Mouse (Mus musculus) midbrain, embryonic 14.5 days (tissue): ENCODE data around the gene Nxph4. TPM values are rescaled to one million over a fixed set of nuclear protein-coding genes. Genes with fewer than 3 reads are reported as not detected.
A peak's percentile ranks its signal among the peaks of the same experiment; 100 is the strongest.

Source experiments
- ATAC-seq: fragments of 200-750 bp; cut with Nextera tagmentation; 2 replicates; pipeline ENCODE4 v1.8.0; 2017; ENCODE audit warnings: moderate number of reproducible peaks, moderate library complexity; ENCODE audit not compliant: low FRiP score, low TSS enrichment
- DNase-seq: peaks from one replicate; pipeline ENCODE4 v3.0.0-alpha.2; 2015
- H3K27ac ChIP-seq: fragments of 300-500 bp; sonication (generic); replicated peaks from 2 replicates; pipeline ENCODE4 v1.5.1; 2014; ENCODE audit warnings: mild to moderate bottlenecking, low read depth, low read length, moderate library complexity
- H3K27me3 ChIP-seq: fragments of 300-500 bp; sonication (generic); 2 replicates; pipeline ENCODE4 v1.6.1; 2014; ENCODE audit warnings: low read length, control low read depth, mixed read lengths; ENCODE audit not compliant: control insufficient read depth, insufficient read depth
- H3K36me3 ChIP-seq: fragments of 300-500 bp; sonication (generic); 2 replicates; pipeline ENCODE4 v1.6.1; 2014; ENCODE audit warnings: low read length, control low read depth; ENCODE audit not compliant: control insufficient read depth, insufficient read depth
- H3K4me1 ChIP-seq: fragments of 300-500 bp; sonication (generic); 2 replicates; pipeline ENCODE4 v1.6.1; 2014; ENCODE audit warnings: mild to moderate bottlenecking, antibody characterized with exemption, low read length, control low read depth; ENCODE audit not compliant: control insufficient read depth, insufficient read depth
- H3K4me2 ChIP-seq: fragments of 300-500 bp; sonication (generic); 2 replicates; pipeline ENCODE4 v1.6.1; 2014; ENCODE audit warnings: mild to moderate bottlenecking, low read length, moderate library complexity
- H3K4me3 ChIP-seq: fragments of 300-500 bp; sonication (generic); replicated peaks from 2 replicates; pipeline ENCODE4 v1.5.1; 2014; ENCODE audit warnings: low read depth, low read length
- H3K9ac ChIP-seq: fragments of 300-500 bp; sonication (generic); replicated peaks from 2 replicates; pipeline ENCODE4 v1.6.1; 2014; ENCODE audit warnings: mild to moderate bottlenecking, low read length, moderate library complexity
- H3K9me3 ChIP-seq: fragments of 300-500 bp; sonication (generic); 2 replicates; pipeline ENCODE4 v1.6.1; 2016; ENCODE audit warnings: low read length, control low read depth, mixed read lengths; ENCODE audit not compliant: control insufficient read depth
- WGBS: fragments of 180-500 bp; shearing (Covaris S2); extraction: QIAGEN DNeasy Blood & Tissue Kit; methylation state at CpG from one replicate; pipeline ENCODE4 v1.1.7; 2014; 5-methylcytosine and 5-hydroxymethylcytosine counted together
- polyA plus RNA-seq: library from polyadenylated mRNA; unstranded; fragments of >200 nt; fragmentation: Nextera tagmentation; extraction: Ambion mirVana; gene quantifications from 2 replicates; pipeline ENCODE4 v1.2.1, GENCODE M21; 2014

Gene Nxph4
- polyA plus RNA-seq, 1 experiment from 2014 or later, result 106 TPM

DNA sequence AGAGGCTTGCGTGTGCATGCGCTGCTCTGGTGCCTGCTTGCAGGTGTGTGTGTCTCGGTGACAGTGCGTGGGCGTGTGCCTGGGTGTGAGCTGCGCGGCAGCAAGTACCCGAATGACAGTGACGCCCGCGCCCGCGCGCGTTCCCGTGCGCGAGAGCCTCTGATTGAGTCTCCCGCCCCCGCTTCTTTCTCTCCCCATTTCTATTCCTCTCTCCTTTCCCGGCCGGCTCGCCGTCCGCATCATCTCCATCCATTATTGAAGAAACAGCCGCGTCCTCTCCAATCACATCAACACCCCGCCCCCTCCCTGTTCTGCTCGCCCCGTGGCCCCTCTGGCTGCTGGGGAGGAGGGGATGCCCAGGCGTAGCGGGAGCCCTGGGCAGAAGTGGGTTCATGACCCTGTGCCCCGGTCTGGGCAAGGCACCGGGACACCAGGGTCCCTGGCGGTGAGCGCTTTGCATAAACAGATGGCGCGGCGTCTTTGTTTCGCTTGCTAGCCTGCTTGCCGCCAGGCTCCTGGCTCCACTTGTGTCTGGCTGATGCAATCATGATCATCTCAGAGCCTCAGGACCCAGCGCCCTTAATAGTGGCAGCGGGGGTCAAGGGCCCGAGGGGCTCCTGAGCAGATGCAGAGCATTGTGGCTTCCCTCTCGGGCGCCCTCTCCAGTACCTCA is 22.6 kb downstream of the Nxph4 start:
- Histone ChIP-seq H3K4me2 (peak overlapping the region; percentile 89), H3K27ac (peak overlapping the region; percentile 99), H3K9ac (peak overlapping the region; percentile 86), H3K36me3 (0 out of 2 replicates have a peak, but pooled peaks cover 4% of the 10 kb centered on the region), H3K27me3 (peaks cover 18% of the 10 kb centered on the region), H3K4me3 (peak overlapping the region; percentile 41), H3K4me1 (peaks cover 76% of the 10 kb centered on the region), H3K9me3 (no peaks in the 10 kb centered on the region)
- WGBS, result under 1% methylated on average over 46 of the region's 46 CpGs
- ATAC-seq (peak; percentile 11; the same call in 1 of the 2 replicates), DNase-seq (peak; percentile 90)

DNA sequence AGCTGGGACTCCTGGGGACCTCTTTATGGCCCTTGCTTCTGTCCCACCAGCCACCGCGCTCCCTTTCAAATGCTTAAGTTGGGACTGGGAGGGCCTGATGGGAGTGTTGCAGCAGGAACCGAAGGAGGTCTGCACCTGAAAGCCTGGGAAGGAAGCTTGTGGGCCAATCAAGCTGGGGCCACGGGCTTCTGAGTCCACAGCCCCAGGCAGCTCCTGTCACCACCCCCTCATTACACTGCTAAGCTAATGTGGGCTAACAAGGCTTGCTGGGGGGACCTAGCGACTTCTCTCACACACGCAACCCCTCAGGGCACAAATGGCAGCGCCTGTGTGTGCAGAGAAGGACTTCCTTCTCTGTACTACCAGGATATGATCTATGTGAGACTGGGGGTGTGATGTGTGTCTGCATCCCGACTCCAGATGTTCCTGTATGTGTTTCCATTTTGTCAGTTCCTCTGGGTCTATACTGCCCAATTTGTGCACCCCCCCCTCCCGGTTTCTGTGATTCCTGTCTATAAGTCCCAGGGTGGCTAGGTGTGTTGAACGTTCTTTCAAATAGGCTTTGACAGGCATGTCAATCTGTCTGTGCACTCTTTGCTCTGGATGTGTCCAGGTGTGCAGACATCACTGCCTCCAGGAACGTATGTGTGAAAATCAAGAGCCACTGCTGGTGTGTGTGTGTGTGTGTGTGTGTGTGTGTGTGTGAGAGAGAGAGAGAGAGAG is 23.3 kb downstream of the Nxph4 start:
- peak overlapping the region; percentile 86 for H3K9ac ChIP-seq
- peak overlapping the region; percentile 89 for H3K4me2 ChIP-seq
- peaks cover 14% of the 10 kb centered on the region for H3K27me3 ChIP-seq
- peak overlapping the region; percentile 99 for H3K27ac ChIP-seq
- H3K36me3 ChIP-seq, result 0 out of 2 replicates have a peak, but pooled peaks cover 4% of the 10 kb centered on the region
- DNase-seq (peak; percentile 73), ATAC-seq (no peak)
- 7% methylated on average over 11 of the region's 11 CpGs for WGBS
- no peaks in the 10 kb centered on the region for H3K9me3 ChIP-seq
- H3K4me3 ChIP-seq, result peak overlapping the region; percentile 41
- H3K4me1 ChIP-seq, result peaks cover 70% of the 10 kb centered on the region

GRCm38 (mm10) chr10:127509837-127510701 is 24.3 kb downstream of the Nxph4 start:
- 0 out of 2 replicates have a peak, but pooled peaks cover 4% of the 10 kb centered on the region for H3K36me3 ChIP-seq
- peaks cover 14% of the 10 kb centered on the region for H3K27me3 ChIP-seq
- DNase-seq (peak; percentile 76), ATAC-seq (no peak; the same call in 1 of the 2 replicates)
- peak overlapping the region; percentile 37; the same call in 1 of the 2 replicates for H3K9ac ChIP-seq
- 4% methylated on average over 17 of the region's 17 CpGs for WGBS
- peaks cover 61% of the 10 kb centered on the region for H3K4me1 ChIP-seq
- peak overlapping the region; percentile 99 for H3K27ac ChIP-seq
- H3K4me3 ChIP-seq, result peak overlapping the region; percentile 38
- peak overlapping the region; percentile 89 for H3K4me2 ChIP-seq
- no peaks in the 10 kb centered on the region for H3K9me3 ChIP-seq

DNA sequence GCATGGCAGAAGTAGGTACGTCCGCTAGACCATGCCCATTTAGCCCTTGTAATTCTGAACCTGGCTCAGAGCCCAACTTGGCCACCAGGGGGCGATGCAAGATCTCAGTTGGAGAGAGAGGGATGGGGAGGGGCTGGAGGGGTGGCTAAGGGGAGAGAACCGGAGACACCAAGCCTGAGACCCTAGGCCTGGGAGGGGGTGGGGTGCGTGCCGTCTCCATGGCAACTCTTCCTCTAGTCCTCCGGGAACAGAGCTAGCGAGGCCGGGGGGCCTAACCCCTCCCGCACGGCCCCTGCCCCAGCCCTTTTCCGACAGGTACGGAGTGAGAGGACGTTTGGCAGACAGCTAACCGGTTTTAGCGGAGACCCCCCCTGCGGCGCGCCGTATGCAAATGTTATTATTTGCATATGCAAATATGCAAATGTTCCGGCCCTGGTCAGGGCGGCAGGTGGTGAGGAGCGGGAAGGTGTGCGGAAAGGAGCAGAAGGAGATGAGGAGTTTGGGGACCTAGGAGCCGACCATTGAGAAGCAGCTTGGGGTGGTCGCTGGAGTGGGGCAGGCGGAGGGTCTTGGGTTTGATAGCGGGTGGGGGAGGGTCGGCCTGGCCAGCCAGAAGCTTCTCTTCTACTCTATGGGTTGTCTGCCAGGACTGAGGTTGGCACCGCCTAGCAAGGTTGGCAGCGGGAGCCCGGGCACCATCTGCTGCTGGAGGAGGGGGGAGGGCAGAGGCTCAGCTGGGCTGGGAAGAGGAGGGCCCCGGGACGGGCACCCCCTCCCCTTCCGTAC is 25.1 kb downstream of the Nxph4 start:
- Histone ChIP-seq H3K4me1 (peaks cover 54% of the 10 kb centered on the region), H3K27ac (peak overlapping the region; percentile 99), H3K36me3 (0 out of 2 replicates have a peak, but pooled peaks cover 4% of the 10 kb centered on the region), H3K4me3 (peak overlapping the region; percentile 38), H3K9ac (peak overlapping the region; percentile 37; the same call in 1 of the 2 replicates), H3K27me3 (peaks cover 9% of the 10 kb centered on the region), H3K9me3 (no peaks in the 10 kb centered on the region), H3K4me2 (peak overlapping the region; percentile 89)
- DNase-seq, result peak; percentile 98
- WGBS, result under 1% methylated on average over 35 of the region's 35 CpGs
- peak; percentile 75 for ATAC-seq

DNA sequence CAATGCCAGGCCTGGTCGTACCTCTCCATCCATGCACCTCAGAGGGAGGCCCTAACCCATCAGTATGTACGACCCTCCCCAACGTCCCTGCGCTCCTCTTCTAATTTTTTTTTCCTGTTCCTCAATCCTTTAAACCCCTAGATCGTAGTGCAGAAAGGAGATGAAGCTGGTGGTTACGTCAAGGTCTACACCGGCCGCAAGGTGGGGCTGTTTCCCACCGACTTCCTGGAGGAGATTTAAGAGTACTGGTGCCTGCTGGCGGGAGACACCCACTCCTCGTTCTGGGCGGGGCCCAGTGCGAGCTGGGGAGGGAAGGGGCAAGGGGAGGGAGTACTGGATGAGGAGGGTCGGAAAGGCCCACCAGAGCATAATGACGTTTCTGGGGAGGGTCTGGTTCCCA is 26.1 kb downstream of the Nxph4 start:
- Histone ChIP-seq H3K36me3 (0 out of 2 replicates have a peak, but pooled peaks cover 4% of the 10 kb centered on the region), H3K27me3 (peaks cover 9% of the 10 kb centered on the region), H3K9me3 (no peaks in the 10 kb centered on the region), H3K4me3 (no peak overlapping the region), H3K9ac (no peak overlapping the region), H3K4me1 (peaks cover 44% of the 10 kb centered on the region), H3K27ac (no peak overlapping the region; the same call in 1 of the 2 replicates), H3K4me2 (peak overlapping the region; percentile 89)
- 4% methylated on average over 15 of the region's 15 CpGs for WGBS
- ATAC-seq (no peak; the same call in 1 of the 2 replicates), DNase-seq (peak; percentile 85)

GRCm38 (mm10) chr10:127500894-127501893 is 33.2 kb downstream of the Nxph4 start, which contains the start of gene Stac3:
Gene Stac3, plus strand, starts transcription at chr10:127501686.
- H3K4me1 ChIP-seq, result no peaks in the 10 kb centered on the region
- H3K27ac ChIP-seq, result no peak within 1 kb of the TSS
- H3K4me3 ChIP-seq, result no peak within 1 kb of the TSS
- DNase-seq, result no peak
- WGBS, result 77% methylated on average over 13 of the region's 13 CpGs
- peaks cover 44% of the 10 kb centered on the region for H3K36me3 ChIP-seq
- no peaks in the 10 kb centered on the region for H3K9me3 ChIP-seq
- no peak within 1 kb of the TSS for H3K9ac ChIP-seq
- no peaks in the 10 kb centered on the region for H3K27me3 ChIP-seq
- no peak within 1 kb of the TSS for H3K4me2 ChIP-seq
- ATAC-seq, result no peak

GRCm38 (mm10) chr10:127500042-127500441 is 34.3 kb downstream of the Nxph4 start:
- H3K4me1 ChIP-seq, result no peaks in the 10 kb centered on the region
- H3K9me3 ChIP-seq, result no peaks in the 10 kb centered on the region
- no peak overlapping the region for H3K27ac ChIP-seq
- no peak overlapping the region for H3K4me2 ChIP-seq
- DNase-seq (no peak), ATAC-seq (no peak)
- no peak overlapping the region for H3K9ac ChIP-seq
- 93% methylated on average over 4 of the region's 4 CpGs for WGBS
- peaks cover 55% of the 10 kb centered on the region for H3K36me3 ChIP-seq
- H3K27me3 ChIP-seq, result no peaks in the 10 kb centered on the region
- H3K4me3 ChIP-seq, result no peak overlapping the region
